Mouse (Mus musculus) Muller cell, postnatal 12 days (primary cell): ENCODE data around the gene Ldlrad3.

Experiments
- DNase-seq: peaks from one replicate; pipeline ENCODE4 v3.0.0-alpha.2; 2015; ENCODE audit errors: inconsistent ontology term

Ldlrad3 gene

DNA sequence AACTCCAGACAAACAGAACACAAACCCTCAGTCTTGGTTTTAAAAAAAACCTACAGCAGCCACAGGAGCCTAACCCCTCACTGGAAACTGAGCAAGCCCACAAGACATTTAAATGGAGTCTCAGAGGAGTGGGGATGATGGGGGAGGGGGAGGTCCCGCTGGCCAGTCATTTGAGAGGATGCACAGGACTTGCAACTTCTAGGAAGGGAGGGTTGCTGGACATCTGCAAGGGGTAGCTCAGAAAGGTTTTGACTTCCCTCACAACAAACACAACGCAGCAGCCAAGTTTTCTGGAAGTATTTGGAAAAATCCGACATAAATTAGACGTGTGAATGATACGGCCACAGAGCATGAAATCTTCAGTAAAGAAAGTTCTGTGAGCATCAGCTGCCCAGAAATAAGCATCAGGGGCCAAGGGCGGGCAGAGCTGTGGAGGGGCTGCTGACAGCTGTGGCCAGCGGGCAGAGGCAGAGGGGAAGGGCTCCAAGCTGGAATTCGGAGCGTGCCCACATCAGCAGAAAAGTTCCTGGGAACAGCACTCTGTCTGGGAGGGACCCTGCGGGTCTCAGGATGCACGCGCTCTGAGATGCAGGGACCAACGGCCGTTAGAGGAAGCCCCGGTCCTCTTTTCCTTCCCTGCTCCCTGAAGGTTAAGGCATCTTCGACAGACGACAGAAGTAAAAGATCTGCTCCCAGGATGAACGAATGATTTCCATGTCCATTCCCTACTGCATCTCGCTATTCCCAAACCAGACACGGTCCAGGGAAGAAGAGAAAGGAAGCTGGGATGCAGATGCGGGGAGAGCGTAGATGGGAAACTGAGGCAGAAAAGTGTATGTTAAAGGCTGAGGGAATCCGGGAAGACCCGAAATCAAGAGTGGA, 875 bp downstream of the Ldlrad3 start:
- no peak for DNase-seq

DNA sequence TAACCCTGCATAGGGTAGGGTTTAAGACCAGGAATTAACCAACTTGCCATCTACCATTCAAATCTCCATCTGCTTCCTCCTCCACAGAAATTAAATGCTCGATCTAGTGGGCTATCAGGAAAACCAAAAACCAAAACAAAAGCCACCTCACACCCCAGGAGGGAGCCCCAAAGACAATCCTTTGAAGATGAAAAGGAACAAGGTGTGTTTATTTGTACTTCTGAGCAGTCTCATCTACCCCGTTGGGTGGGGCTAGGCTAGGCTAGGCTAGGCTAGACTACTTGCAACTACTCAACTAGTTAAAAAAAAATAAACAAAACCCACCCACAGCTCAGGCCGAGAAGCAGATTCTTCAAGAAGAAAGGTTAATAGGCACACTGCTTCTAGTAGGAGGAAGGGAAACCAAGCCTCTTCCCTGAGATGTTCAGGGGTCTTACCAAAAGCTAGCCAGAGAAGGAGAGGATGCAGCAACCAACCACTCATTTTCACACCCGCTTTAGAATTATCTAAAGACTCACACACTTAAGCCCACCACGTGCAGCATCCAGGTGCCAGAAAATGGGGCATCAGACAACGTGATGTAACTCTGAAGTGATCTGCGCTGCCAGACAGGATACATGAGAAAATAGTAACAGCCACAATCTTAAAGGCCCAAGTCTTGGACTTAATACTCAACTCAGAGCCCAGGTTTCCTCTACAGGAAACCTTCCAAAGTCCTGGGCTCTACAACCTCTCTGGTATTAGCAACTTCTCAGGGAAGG, 2.3 kb downstream of the Ldlrad3 start:
- DNase-seq: no peak

DNA sequence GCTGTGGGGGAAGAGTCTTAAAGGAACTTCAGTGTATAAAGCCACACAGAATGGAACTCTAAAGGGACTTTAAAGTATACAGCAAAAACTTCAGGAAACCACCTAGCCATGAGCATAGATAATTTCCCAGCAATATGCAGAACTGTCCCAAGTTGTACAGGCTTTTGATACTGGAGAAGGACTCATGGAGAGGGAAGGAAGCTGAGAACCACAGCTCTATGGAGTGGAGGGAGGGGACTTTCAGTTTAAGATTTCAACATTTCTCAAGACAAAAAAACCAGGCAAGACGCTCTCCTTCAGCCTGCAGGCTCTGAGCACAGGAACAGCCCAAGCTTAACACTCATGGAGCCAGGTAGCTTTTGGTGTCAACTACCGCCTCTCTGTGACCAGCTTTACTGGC, 4.7 kb downstream of the Ldlrad3 start:
- no peak for DNase-seq

DNA sequence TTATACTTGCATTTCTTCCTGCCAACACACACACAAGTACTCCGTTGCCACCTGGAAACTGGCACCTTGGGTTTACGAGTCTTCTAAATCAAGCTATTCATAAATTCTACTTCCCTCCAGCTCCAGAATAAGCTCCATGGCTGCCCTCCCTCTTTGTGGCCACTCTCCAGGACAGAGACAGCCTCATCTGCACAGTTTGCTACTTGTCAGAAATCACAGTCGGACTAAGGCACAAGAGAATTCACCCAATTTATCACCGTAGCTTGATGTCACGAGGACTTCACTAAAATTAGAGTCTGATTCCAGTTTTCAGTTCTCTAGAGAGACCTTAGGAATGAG, 9.8 kb downstream of the Ldlrad3 start:
- no peak for DNase-seq

DNA sequence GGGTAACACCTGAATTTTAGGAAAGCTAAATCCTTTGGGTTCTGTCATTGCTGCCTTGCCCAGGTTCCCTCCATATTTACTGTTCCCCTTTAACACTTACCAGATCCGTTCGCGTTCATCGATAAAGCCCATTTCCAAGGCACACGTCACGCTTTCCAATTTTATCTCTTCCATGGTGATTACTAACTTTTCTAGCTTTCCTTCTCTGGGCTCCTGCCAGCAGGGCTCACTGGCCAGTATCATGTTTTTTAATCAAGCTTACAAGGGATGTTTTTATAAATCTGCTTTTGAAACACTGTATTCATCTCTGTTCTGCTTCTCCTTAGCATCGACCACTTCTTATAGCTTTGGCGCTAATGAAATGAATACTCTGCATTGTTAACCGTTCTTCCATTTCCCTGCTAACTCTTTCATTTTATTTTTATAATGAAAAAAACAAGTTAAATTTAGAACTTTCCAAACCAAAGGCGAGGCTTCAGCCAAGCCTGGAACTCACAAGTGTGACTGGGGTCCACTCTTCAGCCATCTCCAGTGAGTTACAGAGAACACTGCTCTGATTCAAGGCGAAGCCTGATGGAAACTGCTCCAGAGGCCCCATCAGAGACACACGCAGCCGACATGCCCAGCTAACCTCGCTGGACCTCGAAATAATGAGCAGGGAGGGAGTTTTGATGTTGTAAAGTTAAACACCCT, 10.3 kb downstream of the Ldlrad3 start:
- DNase-seq: no peak

DNA sequence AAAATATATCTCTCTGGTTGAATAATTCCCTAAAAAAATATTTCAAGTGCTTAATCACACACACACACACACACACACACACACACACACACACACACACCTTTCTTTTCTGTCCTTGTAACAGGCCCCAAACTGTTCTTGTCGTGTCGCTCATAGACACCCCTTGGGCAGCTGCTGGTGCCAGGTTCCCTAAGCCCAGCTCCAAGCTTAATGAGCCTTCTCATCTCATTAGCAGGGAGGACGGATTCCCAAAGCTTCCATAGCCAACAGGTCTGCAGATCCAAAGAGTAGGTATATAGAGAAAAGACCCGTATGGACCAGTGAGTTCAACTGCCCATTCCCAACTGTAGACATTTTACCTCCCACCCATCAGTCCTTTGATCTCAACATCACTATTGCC, 13.7 kb downstream of the Ldlrad3 start:
- no peak for DNase-seq

DNA sequence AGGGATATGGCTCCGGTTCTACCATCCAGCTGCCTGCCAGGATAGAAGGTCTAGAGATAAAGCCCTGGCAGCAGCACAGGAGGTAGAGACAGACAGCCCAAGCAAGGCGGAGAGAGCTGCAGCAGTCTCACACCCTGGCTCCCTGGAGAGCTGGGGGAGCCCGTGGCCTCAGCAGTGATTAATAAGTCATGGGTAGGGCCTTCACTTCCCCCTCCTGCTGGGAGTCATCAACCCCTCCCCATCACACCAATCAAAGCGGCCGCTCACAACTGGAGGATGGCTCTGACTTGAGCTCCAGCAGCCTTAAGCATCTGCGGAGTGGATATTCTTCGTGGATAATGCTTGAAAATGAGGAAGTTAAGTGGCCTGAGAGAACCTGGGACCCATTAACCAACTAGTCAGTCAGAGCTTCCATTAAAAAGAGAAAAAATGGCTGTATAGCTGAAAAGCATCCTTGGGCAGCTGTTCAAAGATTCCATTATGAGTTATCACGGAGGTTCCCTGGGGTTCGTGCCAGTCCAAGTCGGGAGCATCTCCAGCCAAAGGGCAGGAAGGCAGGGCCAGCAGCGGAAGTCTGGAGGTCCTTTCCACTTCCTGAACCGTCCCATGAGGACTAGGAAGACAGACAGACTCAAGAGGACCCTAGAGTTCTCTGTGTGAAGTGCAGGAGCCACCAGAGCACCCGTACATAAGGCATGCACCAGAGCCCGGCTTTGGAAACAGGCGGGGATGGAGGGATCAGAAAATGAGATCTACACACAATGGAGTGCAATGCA, 19.4 kb downstream of the Ldlrad3 start:
- peak; percentile 35 for DNase-seq

DNA sequence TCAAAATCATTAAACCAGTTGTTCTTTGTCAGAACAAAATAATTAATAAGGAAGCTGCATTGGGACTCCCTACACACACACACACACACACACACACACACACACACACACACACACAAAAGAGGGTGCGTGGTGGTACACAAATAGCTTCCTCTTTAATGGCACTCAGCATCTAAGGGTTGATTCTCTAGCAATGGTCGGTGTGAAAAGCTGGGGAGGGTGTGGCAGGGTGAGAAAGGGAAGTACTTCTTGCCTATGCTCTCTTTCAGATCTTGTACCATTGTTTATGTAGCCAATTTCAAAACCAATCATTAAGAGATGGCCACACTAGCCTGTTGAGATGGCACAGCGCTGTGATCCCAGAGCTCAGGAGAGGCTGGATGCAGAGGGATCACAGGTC, 23.1 kb downstream of the Ldlrad3 start:
- DNase-seq: no peak

DNA sequence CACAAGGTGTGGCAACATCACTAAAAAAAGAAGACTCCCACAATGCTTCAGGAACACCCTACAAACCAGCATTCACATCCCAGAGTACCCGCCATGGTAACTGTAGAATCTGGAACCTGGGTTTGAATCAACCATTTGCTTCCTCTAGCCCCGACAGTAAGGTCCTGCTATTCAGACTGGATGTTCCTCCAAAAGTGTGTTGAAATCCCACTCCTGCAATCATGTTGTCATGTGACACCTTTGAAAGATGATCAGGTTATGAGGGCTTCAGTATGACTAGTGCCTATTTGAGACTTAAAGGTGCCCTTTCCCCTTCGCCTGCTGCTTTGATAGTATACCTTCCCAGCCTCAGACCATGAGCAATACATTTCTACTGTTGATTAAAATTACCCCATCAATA, 28.6 kb downstream of the Ldlrad3 start:
- DNase-seq: no peak

DNA sequence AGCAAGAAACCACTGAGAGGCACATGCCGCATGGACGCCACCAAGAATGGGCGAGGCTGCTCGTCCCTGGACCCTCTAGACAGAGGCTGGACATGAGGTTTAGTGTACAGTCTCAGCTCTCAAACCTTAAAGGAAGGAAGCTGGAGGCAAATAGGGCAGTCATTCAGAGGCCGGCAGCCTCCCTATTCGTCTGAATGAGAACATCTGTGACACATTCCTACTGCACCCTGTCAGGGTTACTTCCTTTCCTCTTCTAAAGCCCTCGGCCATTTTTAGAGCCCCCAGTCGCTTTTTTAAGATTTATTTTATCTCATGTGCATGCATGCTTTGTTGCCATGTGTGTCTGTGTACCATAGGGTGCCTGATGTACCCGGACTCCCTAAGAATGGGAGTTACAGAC, 29.2 kb downstream of the Ldlrad3 start:
- DNase-seq: no peak

DNA sequence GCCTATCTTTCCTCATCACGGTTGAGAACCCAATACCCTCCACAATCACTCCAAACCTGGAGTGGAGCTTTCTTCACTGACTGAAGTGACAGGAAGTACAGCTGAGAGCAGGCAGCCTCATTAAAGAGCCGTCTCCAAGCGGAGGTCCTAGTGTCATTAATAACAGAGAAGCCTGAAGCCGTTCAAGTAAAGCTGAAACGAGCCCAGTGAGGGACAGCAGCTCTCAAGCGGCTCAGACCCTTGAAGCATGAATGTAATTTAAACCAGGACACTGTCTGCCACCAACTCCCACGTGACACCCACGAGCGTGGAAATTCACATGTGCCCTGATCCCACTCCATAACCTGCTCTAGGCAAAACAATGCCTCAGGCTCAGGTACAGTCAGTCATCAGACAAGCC, 29.7 kb downstream of the Ldlrad3 start:
- no peak for DNase-seq

DNA sequence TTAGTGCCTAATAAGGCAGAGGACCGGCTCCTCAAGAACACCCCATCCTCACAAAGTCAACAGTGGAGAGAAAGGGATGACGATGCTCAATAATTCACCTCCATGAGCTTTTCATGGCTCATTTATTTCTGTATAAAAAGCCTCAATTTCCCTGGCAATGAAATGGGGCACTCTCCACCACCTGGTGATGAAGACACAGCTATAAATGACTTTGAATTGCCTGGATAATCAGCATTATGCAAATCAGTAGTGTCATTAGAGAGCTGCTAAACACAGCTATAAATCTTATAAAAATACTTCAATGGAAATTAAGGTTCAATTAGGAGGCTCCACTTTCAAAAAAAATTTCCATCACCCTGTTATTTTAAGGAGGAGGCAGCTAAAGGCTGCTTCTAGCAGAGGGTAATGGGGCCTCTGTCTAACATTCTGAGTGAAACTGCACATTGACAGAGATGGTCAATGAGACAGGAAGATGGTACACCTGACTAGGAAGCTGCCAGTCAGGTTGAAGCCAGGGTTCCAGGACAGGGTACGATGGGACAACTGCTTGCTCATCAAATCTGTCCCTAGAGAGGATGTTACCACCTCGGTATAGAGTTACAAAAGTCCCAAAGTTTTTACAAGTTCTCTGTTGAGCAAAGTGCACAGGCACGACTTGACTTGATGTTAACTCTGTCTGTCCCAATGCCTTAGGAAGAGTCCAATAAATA, 30.7 kb downstream of the Ldlrad3 start:
- no peak for DNase-seq

DNA sequence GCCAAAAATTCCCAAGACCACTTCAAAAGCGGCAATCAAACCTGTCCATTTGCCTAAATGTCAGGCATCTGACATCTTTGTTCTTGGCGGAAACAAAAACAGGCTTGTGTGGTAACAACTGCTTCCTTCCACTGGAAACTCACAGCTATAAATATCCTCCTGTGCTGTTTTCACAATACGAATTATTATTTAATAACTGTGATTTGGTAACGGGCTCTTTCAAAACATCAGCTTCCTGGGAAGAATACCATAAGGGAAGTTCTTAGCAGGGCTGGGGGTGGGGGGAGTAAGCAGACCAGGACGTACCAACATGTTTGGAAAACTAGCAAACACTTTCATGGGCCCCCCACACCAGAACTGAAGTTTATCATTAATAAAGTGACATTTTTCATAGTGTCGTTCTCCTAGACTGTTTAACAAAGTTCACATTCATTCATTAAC, 31.4 kb downstream of the Ldlrad3 start:
- DNase-seq: no peak

DNA sequence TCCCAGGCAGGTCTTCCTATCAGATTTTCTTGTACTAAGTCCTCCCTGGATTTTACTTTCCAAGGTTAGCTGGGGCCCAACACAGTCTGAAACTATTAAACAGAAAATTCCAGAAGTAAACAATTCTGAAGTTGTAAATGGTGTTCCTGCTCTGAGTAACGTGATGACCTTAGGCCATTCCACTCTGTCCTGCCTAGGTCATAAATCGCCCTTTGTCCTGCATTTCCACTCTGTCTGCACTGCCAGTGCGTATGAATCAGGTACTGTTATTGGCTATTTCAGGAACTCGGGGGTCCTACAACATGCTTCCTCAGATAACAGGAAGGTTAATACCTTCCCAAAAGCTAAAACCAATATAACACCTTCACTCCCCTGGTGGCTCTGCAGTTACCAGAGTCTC, 31.9 kb downstream of the Ldlrad3 start:
- DNase-seq: no peak

DNA sequence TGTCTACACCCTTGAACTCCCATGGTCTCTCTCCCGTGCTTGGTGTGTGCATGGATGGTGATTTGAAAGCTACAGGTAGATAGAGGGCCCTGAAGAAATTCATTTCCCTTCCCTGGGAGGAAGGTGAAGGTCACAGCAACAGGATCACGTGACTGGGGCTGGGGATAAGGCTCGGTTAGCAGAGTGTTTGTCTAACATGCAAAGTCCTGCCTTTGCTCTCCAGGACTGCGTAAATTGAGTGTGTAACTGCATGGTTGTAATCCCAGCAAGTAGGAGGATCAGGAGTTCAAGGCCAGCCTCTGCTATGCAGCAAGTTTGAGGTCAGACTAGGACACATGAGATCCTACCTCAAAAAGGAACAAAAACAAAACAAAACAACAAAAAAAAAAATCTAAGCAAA, 32.7 kb downstream of the Ldlrad3 start:
- no peak for DNase-seq

DNA sequence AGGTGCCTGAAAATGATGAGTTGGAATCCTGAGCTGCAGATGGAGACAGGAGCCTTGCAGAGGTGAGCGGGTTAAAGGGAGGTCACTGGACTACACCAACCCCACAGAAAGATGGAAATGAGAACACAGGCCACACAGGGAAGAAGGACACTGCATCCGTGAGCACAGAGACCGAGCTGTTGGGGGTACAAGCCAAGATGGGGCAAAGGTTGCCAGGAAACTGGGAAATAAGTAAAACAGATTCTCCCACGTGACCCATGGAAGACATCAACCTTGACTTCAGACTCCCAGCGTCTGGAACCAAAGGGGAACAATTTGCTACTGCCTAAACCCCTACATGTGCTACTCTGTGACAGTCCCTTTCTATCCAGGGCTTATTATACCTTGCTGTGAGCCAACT, 33.3 kb downstream of the Ldlrad3 start:
- no peak for DNase-seq

DNA sequence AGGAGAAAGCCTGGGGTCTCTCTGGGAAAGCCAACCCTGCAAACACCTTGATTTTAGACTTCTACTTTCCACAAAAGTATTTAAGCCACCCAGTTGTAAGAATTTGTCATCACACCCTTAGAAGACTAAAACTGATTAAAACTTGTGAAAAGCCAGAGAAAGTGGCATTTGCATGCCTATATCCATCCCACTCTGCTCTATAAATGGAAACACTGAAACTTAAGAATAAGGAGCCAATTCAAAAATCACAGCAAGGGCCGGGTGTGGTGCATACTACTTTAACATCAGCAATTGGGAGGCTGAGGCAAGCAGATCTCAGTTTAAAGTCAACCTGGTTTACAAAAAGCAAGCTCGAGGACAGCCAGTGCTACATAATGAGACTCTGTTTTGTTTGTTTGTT, 37.1 kb downstream of the Ldlrad3 start:
- no peak for DNase-seq

DNA sequence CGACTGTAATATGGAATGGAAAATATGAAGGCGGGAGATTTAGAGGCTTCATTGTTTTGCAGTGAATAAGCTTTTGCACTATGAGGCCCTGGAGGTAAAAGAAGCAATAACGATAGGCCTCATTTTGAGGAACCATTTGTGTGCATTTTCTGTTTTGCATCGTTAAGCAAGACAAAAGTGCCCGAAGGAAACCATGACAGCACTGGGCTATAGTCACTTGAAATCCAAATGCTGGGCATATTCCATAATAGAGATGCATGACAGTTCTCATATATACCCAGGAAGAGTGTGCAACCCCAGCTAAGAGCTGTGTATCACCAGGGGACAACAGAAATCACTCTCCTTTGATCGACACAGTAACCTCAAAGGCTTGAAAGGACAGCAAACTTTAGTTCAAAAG, 38.1 kb downstream of the Ldlrad3 start:
- no peak for DNase-seq

DNA sequence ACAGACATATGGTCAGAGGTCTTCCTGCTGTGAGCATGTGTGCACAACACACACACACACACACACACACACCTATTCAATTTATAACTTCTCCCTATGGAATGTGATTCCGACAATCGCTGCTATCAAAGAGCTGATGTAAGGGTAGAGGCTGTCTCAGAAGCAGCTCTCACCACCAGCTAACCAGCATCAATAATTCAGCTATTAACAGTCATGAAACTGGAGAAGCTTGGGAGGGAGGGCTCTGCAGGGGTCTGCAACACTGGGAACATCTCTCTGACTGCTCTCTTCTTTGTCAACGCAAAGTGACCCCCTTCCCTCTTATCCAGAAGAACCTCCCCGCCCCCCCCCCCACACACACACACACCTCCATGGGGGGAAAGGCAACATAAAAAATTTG, 38.6 kb downstream of the Ldlrad3 start:
- DNase-seq: no peak

DNA sequence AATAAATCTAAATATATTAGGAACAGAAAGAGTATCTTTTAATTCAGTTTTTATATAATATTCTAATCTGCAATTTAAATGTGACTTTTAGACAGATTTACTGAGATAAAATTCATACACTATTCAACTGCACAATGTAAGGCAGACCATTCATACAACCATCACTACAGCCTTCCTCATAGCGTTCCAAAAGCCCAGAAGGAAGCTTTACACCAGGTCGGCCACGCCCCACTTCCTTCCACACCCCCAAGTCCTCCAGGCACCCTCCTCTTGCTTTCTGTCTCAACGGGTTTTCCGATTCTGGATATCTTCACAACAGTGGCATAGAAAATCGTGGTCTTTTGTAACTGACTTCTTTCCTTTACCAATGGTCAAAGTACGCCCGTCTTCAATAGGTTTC, 39.8 kb downstream of the Ldlrad3 start:
- DNase-seq: no peak

DNA sequence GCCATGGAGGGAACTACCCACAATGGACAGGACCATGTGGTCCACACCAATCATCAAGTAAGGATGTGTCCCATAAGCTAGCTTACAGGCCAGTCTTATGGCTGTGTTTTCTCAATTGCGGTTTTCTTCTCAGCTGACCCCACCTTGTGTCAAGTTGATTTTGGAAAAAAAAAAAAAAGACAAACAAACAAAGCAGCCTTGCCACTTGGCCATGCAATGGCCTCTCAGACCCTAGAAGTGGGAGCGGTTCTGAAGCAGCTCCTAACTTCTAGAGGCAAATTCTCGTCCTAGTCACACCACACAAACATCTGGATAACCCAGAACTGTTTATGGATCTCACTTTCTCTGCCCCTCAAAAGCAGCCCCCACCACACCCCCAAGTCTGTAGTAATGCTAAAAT, 41.1 kb downstream of the Ldlrad3 start:
- no peak for DNase-seq
